7 mouse cellular contexts compared by ENCODE assay signal in genomic region chr2:50609086-50609485, GRCm38 (mm10).
DNase-seq lines count a peak whose midpoint lies in the region; ATAC-seq and TF ChIP-seq lines count a peak whose summit lies in the region.

No protein-coding gene starts in this region.

- H3K4me2 ChIP-seq in liver, embryonic 12.5 days: no peak overlapping the region
- H3K4me2 ChIP-seq in lung, embryonic 15.5 days: no peak overlapping the region

- no peak overlapping the region for H3K9ac ChIP-seq in liver, adult 2 months (ENCODE audit: low read depth, low read length)
- H3K9ac ChIP-seq in liver, embryonic 12.5 days: no peak overlapping the region
- H3K9ac ChIP-seq in lung, embryonic 15.5 days: no peak overlapping the region

- H3K27me3 ChIP-seq in liver, adult 2 months (ENCODE audit: control insufficient read depth, insufficient read depth, low read length): no peaks in the 10 kb centered on the region
- H3K27me3 ChIP-seq in liver, embryonic 12.5 days (replicated peaks): no peaks in the 10 kb centered on the region
- no peaks in the 10 kb centered on the region for H3K27me3 ChIP-seq in lung, embryonic 15.5 days

- DNase-seq in liver, adult 2 months (ENCODE audit: extremely low read depth, low read depth, low spot score): peak; percentile 54
- DNase-seq in adrenal gland, postnatal 36 days: peak; percentile 69 to 74
- DNase-seq in gastrocnemius, postnatal 25 days: peak; percentile 13
- DNase-seq in yolk sac, embryonic 10.5 days (ENCODE audit: low spot score): peak; percentile 56
- no peak for DNase-seq in layer of hippocampus, adult 11-12 months (ENCODE audit: low spot score)

- no peak overlapping the region for H3K27ac ChIP-seq in liver, adult 2 months (replicated peaks; ENCODE audit: insufficient read depth, low read depth, low read length)
- no peak overlapping the region for H3K27ac ChIP-seq in liver, embryonic 12.5 days
- H3K27ac ChIP-seq in lung, embryonic 15.5 days: no peak overlapping the region

- no peak for TF ChIP-seq POLR2A in liver, adult 2 months (IDR thresholded peaks at IDR 0.05; ENCODE audit: extremely low read depth, insufficient read depth, low read length)

- no peaks in the 10 kb centered on the region for H3K79me2 ChIP-seq in liver, adult 2 months (ENCODE audit: control insufficient read depth, insufficient read depth, low read length)

- TF ChIP-seq CTCF in liver, adult 2 months (IDR thresholded peaks at IDR 0.05; ENCODE audit: low read depth, low read length): peak; percentile 84

- H3K4me1 ChIP-seq in liver, adult 2 months (ENCODE audit: control insufficient read depth, insufficient read depth, low read length): no peaks in the 10 kb centered on the region
- H3K4me1 ChIP-seq in liver, embryonic 12.5 days: no peaks in the 10 kb centered on the region
- H3K4me1 ChIP-seq in lung, embryonic 15.5 days: no peaks in the 10 kb centered on the region

- no peaks in the 10 kb centered on the region for H3K36me3 ChIP-seq in liver, adult 2 months (ENCODE audit: control insufficient read depth, insufficient read depth, low read length)
- no peaks in the 10 kb centered on the region for H3K36me3 ChIP-seq in liver, embryonic 12.5 days
- H3K36me3 ChIP-seq in lung, embryonic 15.5 days: no peaks in the 10 kb centered on the region

- no peaks in the 10 kb centered on the region for H3K9me3 ChIP-seq in liver, embryonic 12.5 days (replicated peaks)
- no peaks in the 10 kb centered on the region for H3K9me3 ChIP-seq in lung, embryonic 15.5 days

- no peak for ATAC-seq in liver, embryonic 12.5 days
- ATAC-seq in lung, embryonic 15.5 days (ENCODE audit: borderline replicate concordance, extremely low read depth, low FRiP score, low TSS enrichment): peak; percentile 42; the same call in 1 of the 2 replicates

- 38% methylated on average over 1 of the region's 1 CpGs for WGBS in liver, adult 2 months
- 53% methylated on average over 1 of the region's 1 CpGs for WGBS in liver, embryonic 12.5 days (ENCODE audit: insufficient replicate concordance)
- 35% methylated on average over 1 of the region's 1 CpGs for WGBS in lung, embryonic 15.5 days

- H3K4me3 ChIP-seq in liver, adult 2 months (ENCODE audit: insufficient read depth, low read depth, low read length): no peak overlapping the region
- no peak overlapping the region for H3K4me3 ChIP-seq in liver, embryonic 12.5 days
- H3K4me3 ChIP-seq in lung, embryonic 15.5 days: no peak overlapping the region
